Mouse (Mus musculus) lung, adult 18-20 months (tissue): ENCODE measurements around the gene Bace2.

Experiments used
- DNase-seq, 2 experiments: peaks; one replicate each; pipeline ENCODE4 v3.0.0; 2022; ENCODE audit warnings: mixed read lengths in 2 of 2

Bace2 gene

GRCm38 (mm10) chr16:97402213-97402785, 45.8 kb downstream of the Bace2 start:
- no peak for DNase-seq

- DNase-seq = no peak
Observed at GRCm38 (mm10) chr16:97405476-97406012, 49.0 kb downstream of the Bace2 start.

GRCm38 (mm10) chr16:97417896-97418542, 61.5 kb downstream of the Bace2 start:
- peak; percentile 59 to 72 for DNase-seq

GRCm38 (mm10) chr16:97418749-97419453, 62.4 kb downstream of the Bace2 start:
- no peak for DNase-seq

- DNase-seq = no peak
Observed at GRCm38 (mm10) chr16:97421671-97422070, 65.1 kb downstream of the Bace2 start.

- no peak for DNase-seq
Observed at GRCm38 (mm10) chr16:97423627-97424026, 67.1 kb downstream of the Bace2 start.

GRCm38 (mm10) chr16:97428026-97428425, 71.5 kb downstream of the Bace2 start:
- no peak for DNase-seq

GRCm38 (mm10) chr16:97430091-97430490, 73.5 kb downstream of the Bace2 start:
- DNase-seq = no peak

GRCm38 (mm10) chr16:97431328-97431727, 74.8 kb downstream of the Bace2 start:
- peak; percentile 33 to 48 for DNase-seq

GRCm38 (mm10) chr16:97434206-97434605, 77.7 kb downstream of the Bace2 start:
- no peak for DNase-seq

GRCm38 (mm10) chr16:97437448-97438056, 81.0 kb downstream of the Bace2 start:
- DNase-seq = peak in 1 of 2 experiments; percentile 11

- peak in 1 of 2 experiments; percentile 8 for DNase-seq
Observed at GRCm38 (mm10) chr16:97438191-97438590, 81.6 kb downstream of the Bace2 start.

- DNase-seq = no peak
Observed at GRCm38 (mm10) chr16:97441967-97442366, 85.4 kb downstream of the Bace2 start.

GRCm38 (mm10) chr16:97443670-97444263, 87.2 kb downstream of the Bace2 start:
- DNase-seq = peak; percentile 30 to 64

- no peak for DNase-seq
Observed at GRCm38 (mm10) chr16:97447386-97447785, 90.8 kb downstream of the Bace2 start.

GRCm38 (mm10) chr16:97459831-97460230, 103.3 kb downstream of the Bace2 start:
- no peak for DNase-seq

GRCm38 (mm10) chr16:97461271-97461670, 104.7 kb downstream of the Bace2 start:
- no peak for DNase-seq

- DNase-seq = peak; percentile 16 to 26
Observed at GRCm38 (mm10) chr16:97462481-97463181, 106.1 kb downstream of the Bace2 start, which contains the start of gene Mx1. Gene Mx1, minus strand, starts transcription at chr16:97462907.

GRCm38 (mm10) chr16:97466182-97466957, 109.8 kb downstream of the Bace2 start:
- no peak for DNase-seq

GRCm38 (mm10) chr16:97467472-97467871, 110.9 kb downstream of the Bace2 start:
- DNase-seq = no peak
